Mouse (Mus musculus): ENCODE measurements around the gene Apbb2. TPM values are rescaled to one million over a fixed set of nuclear protein-coding genes. Genes with fewer than 3 reads are reported as not detected.

Gene Apbb2
- polyA plus RNA-seq, 1 experiment from 2014 or later = 33.6 TPM

GRCm38 (mm10) chr5:66421954-66422353 is 196.6 kb downstream of the Apbb2 start:
- Histone ChIP-seq H3K4me3 (replicated peaks) (no peak overlapping the region), H3K9me3 (no peaks in the 10 kb centered on the region), H3K36me3 (no peaks in the 10 kb centered on the region), H3K4me1 (no peaks in the 10 kb centered on the region), H3K4me2 (no peak overlapping the region), H3K27ac (no peak overlapping the region), H3K9ac (no peak overlapping the region), H3K27me3 (replicated peaks) (no peaks in the 10 kb centered on the region)
- 80% methylated on average over 4 of the region's 4 CpGs for WGBS
- ATAC-seq (ENCODE audit: insufficient read depth, low FRiP score, low read depth) = no peak

- Histone ChIP-seq H3K4me3 (replicated peaks) (no peak overlapping the region), H3K36me3 (no peaks in the 10 kb centered on the region), H3K27me3 (replicated peaks) (no peaks in the 10 kb centered on the region), H3K9me3 (no peaks in the 10 kb centered on the region), H3K4me2 (no peak overlapping the region), H3K9ac (no peak overlapping the region), H3K4me1 (no peaks in the 10 kb centered on the region), H3K27ac (no peak overlapping the region)
- WGBS = 79% methylated on average over 15 of the region's 15 CpGs
- no peak for ATAC-seq (ENCODE audit: insufficient read depth, low FRiP score, low read depth)
Measured at GRCm38 (mm10) chr5:66421230-66421629, 197.4 kb downstream of the Apbb2 start.

- no peak overlapping the region for H3K4me3 ChIP-seq (replicated peaks)
- H3K27ac ChIP-seq = no peak overlapping the region
- no peak for ATAC-seq (ENCODE audit: insufficient read depth, low FRiP score, low read depth)
- 73% methylated on average over 7 of the region's 7 CpGs for WGBS
- H3K9ac ChIP-seq = no peak overlapping the region
- no peaks in the 10 kb centered on the region for H3K4me1 ChIP-seq
- H3K27me3 ChIP-seq (replicated peaks) = no peaks in the 10 kb centered on the region
- no peaks in the 10 kb centered on the region for H3K9me3 ChIP-seq
- H3K36me3 ChIP-seq = no peaks in the 10 kb centered on the region
- no peak overlapping the region for H3K4me2 ChIP-seq
Measured at GRCm38 (mm10) chr5:66420011-66420410, 198.6 kb downstream of the Apbb2 start.

- H3K9ac ChIP-seq = no peak overlapping the region
- no peak overlapping the region for H3K4me2 ChIP-seq
- H3K27ac ChIP-seq = no peak overlapping the region
- H3K4me3 ChIP-seq (replicated peaks) = no peak overlapping the region
- no peak for ATAC-seq (ENCODE audit: insufficient read depth, low FRiP score, low read depth)
- no peaks in the 10 kb centered on the region for H3K36me3 ChIP-seq
- H3K4me1 ChIP-seq = no peaks in the 10 kb centered on the region
- 48% methylated on average over 8 of the region's 8 CpGs for WGBS
- H3K9me3 ChIP-seq = no peaks in the 10 kb centered on the region
- H3K27me3 ChIP-seq (replicated peaks) = no peaks in the 10 kb centered on the region
Measured at GRCm38 (mm10) chr5:66417289-66417688, 201.3 kb downstream of the Apbb2 start.

GRCm38 (mm10) chr5:66415700-66416543 is 202.7 kb downstream of the Apbb2 start:
- no peak overlapping the region for H3K9ac ChIP-seq
- no peak overlapping the region for H3K4me2 ChIP-seq
- no peaks in the 10 kb centered on the region for H3K36me3 ChIP-seq
- ATAC-seq (ENCODE audit: insufficient read depth, low FRiP score, low read depth) = no peak
- H3K9me3 ChIP-seq = no peaks in the 10 kb centered on the region
- 64% methylated on average over 7 of the region's 7 CpGs for WGBS
- H3K4me1 ChIP-seq = no peaks in the 10 kb centered on the region
- no peaks in the 10 kb centered on the region for H3K27me3 ChIP-seq (replicated peaks)
- no peak overlapping the region for H3K4me3 ChIP-seq (replicated peaks)
- no peak overlapping the region for H3K27ac ChIP-seq

- Histone ChIP-seq H3K9ac (no peak overlapping the region), H3K4me1 (no peaks in the 10 kb centered on the region), H3K4me3 (replicated peaks) (no peak overlapping the region), H3K27ac (no peak overlapping the region), H3K27me3 (replicated peaks) (no peaks in the 10 kb centered on the region), H3K9me3 (no peaks in the 10 kb centered on the region), H3K4me2 (no peak overlapping the region), H3K36me3 (no peaks in the 10 kb centered on the region)
- WGBS = 73% methylated on average over 9 of the region's 9 CpGs
- no peak for ATAC-seq (ENCODE audit: insufficient read depth, low FRiP score, low read depth)
Measured at GRCm38 (mm10) chr5:66415033-66415697, 203.4 kb downstream of the Apbb2 start.

- Histone ChIP-seq H3K4me1 (no peaks in the 10 kb centered on the region), H3K4me2 (no peak overlapping the region), H3K36me3 (no peaks in the 10 kb centered on the region), H3K27me3 (replicated peaks) (no peaks in the 10 kb centered on the region), H3K27ac (no peak overlapping the region), H3K4me3 (replicated peaks) (no peak overlapping the region), H3K9me3 (no peaks in the 10 kb centered on the region), H3K9ac (no peak overlapping the region)
- ATAC-seq (ENCODE audit: insufficient read depth, low FRiP score, low read depth) = no peak
- 67% methylated on average over 5 of the region's 5 CpGs for WGBS
Measured at GRCm38 (mm10) chr5:66413402-66413801, 205.2 kb downstream of the Apbb2 start.

GRCm38 (mm10) chr5:66412821-66413220 is 205.8 kb downstream of the Apbb2 start:
- no peaks in the 10 kb centered on the region for H3K27me3 ChIP-seq (replicated peaks)
- no peak overlapping the region for H3K27ac ChIP-seq
- no peak for ATAC-seq (ENCODE audit: insufficient read depth, low FRiP score, low read depth)
- no peak overlapping the region for H3K4me2 ChIP-seq
- H3K4me1 ChIP-seq = no peaks in the 10 kb centered on the region
- 68% methylated on average over 3 of the region's 3 CpGs for WGBS
- no peak overlapping the region for H3K9ac ChIP-seq
- no peaks in the 10 kb centered on the region for H3K9me3 ChIP-seq
- H3K36me3 ChIP-seq = no peaks in the 10 kb centered on the region
- no peak overlapping the region for H3K4me3 ChIP-seq (replicated peaks)

GRCm38 (mm10) chr5:66408546-66408945 is 210.0 kb downstream of the Apbb2 start:
- Histone ChIP-seq H3K9me3 (no peaks in the 10 kb centered on the region), H3K4me2 (no peak overlapping the region), H3K27me3 (replicated peaks) (no peaks in the 10 kb centered on the region), H3K9ac (no peak overlapping the region), H3K4me3 (replicated peaks) (no peak overlapping the region), H3K36me3 (no peaks in the 10 kb centered on the region), H3K4me1 (no peaks in the 10 kb centered on the region), H3K27ac (no peak overlapping the region)
- no peak for ATAC-seq (ENCODE audit: insufficient read depth, low FRiP score, low read depth)
- WGBS = 79% methylated on average over 5 of the region's 5 CpGs

GRCm38 (mm10) chr5:66407948-66408347 is 210.6 kb downstream of the Apbb2 start:
- Histone ChIP-seq H3K27ac (no peak overlapping the region), H3K9ac (no peak overlapping the region), H3K4me2 (no peak overlapping the region), H3K36me3 (no peaks in the 10 kb centered on the region), H3K4me1 (no peaks in the 10 kb centered on the region), H3K9me3 (no peaks in the 10 kb centered on the region), H3K4me3 (replicated peaks) (no peak overlapping the region), H3K27me3 (replicated peaks) (no peaks in the 10 kb centered on the region)
- no peak for ATAC-seq (ENCODE audit: insufficient read depth, low FRiP score, low read depth)
- WGBS = 41% methylated on average over 3 of the region's 5 CpGs

GRCm38 (mm10) chr5:66406431-66406830 is 212.2 kb downstream of the Apbb2 start:
- Histone ChIP-seq H3K9ac (no peak overlapping the region), H3K27ac (no peak overlapping the region), H3K36me3 (no peaks in the 10 kb centered on the region), H3K27me3 (replicated peaks) (no peaks in the 10 kb centered on the region), H3K4me3 (replicated peaks) (no peak overlapping the region), H3K4me1 (no peaks in the 10 kb centered on the region), H3K9me3 (no peaks in the 10 kb centered on the region), H3K4me2 (no peak overlapping the region)
- WGBS = 84% methylated on average over 7 of the region's 7 CpGs
- ATAC-seq (ENCODE audit: insufficient read depth, low FRiP score, low read depth) = no peak

- Histone ChIP-seq H3K27me3 (replicated peaks) (no peaks in the 10 kb centered on the region), H3K27ac (no peak overlapping the region), H3K4me3 (replicated peaks) (no peak overlapping the region), H3K9ac (no peak overlapping the region), H3K4me1 (no peaks in the 10 kb centered on the region), H3K36me3 (no peaks in the 10 kb centered on the region), H3K4me2 (no peak overlapping the region), H3K9me3 (no peaks in the 10 kb centered on the region)
- 72% methylated on average over 12 of the region's 12 CpGs for WGBS
- ATAC-seq (ENCODE audit: insufficient read depth, low FRiP score, low read depth) = no peak
Measured at GRCm38 (mm10) chr5:66405731-66406399, 212.7 kb downstream of the Apbb2 start.

Measured in stomach, embryonic 15.5 days (tissue).